Mouse (Mus musculus) T-helper 2 cell (primary cell): ENCODE measurements around the gene Foxr1.
"Not testable (repeated sequence)": the region's sequence is repeated elsewhere in the genome, so short reads cannot be mapped to it uniquely, and the experiment has no call there.

Experiments used
- in situ Hi-C: fragments of 300-600 bp; cut with MboI, MseI; formaldehyde crosslinking; loops from one replicate; pipeline ENCODE4 v1.15.1; 2025; ENCODE audit warnings: high pct_unique_total_duplicates

The Foxr1 gene

DNA sequence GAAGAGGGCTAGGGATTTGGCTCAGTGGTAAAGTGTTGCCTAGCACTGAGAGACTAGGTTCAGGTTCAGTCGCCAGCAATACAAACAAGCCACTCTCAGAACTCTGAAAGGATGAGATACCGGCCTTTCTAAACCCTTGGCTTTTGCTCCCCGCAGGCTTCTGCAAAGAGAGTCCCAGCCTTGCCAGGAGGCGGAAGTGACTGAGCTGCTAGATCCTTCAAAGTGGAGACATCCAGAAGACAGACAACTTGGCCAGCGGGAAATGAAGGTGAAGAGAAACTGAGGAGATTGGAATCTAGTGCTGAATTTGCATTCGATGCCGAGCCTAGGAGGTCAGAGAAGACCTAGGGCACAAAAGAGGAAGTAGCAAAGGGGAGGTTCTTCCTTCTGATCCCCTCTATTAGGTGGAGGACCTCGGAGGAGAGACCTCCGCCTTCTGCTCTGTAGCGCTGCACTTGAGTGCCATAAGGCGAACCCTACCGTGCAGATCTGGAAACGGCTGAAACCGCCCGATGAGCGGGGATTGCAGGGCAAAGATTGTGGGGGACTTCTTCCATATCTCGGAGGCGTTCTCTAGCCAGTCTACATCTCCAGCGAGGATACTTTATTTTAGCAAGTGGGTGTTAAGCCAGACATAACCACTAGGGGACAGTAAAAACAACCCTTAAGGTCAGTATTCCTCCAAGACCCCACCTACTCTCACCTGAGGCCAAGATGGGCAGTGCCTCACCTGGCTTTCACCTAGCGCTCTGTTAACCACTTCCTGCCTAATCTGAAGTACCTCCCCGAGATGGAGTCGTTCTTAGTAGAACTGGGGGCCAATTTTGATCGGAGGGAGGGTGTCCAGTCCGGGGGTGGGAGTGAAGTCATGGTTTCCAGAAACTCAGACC lies 36.6 kb upstream of the Foxr1 start:
- in situ Hi-C loops, result no loop called here

DNA sequence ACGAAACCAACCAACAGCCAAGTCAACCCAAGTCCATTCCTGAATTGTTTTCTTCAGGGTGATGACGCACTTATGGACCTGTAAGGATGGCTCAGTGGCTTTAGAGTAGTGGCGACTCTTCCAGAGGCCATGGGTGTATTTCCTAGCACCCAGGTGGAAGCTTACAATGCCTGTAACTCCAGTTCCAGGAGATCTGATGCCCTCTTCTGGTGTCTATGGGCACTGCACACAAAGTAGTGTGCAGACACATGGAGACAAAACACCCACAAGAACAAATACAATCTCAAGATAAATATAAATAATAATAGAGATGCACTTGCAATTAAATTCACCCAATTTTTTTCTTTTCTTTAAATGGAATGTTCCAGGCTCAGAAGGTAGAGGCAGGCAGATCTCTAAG lies 35.0 kb upstream of the Foxr1 start:
- in situ Hi-C loops, result no loop called here

DNA sequence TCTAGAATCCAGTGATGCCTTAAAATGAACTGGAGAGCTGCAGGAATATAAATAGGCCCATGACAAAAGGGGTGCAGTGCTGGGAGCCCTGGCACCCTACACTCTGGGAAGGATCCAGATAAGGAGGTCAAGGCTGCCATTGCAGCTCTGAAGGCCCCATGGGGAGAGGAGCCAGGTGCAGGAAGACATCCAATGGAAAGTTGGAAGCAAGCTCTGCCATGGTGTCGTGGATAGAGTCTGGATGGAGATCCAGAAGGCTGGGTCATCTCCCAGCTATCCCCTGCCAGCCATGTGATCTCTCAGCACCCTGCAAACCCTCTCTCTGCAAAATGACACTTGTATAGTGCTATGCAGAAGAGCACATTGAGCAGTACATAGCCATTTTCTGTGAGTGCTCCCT lies 33.4 kb upstream of the Foxr1 start:
- in situ Hi-C loops, result no loop called here

DNA sequence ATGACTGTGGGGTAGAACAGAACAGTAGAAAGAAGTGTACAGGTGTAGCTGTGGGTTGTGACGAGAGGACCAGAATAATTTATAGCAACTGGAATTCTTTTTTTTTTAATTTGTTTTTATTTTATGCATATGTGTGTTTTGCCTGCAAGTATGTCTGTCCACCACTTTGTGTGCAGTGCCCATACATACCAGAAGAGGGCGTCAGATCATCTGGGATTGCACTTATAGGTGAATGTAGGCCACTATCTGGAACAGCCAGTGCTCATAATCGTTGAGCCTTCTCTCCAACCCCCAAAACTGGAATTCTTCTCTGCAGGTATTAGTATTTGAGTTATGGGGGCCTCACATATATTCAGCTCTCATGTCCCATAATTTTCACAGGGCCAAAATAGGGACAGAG lies 32.2 kb upstream of the Foxr1 start:
- in situ Hi-C loops, result no loop called here

DNA sequence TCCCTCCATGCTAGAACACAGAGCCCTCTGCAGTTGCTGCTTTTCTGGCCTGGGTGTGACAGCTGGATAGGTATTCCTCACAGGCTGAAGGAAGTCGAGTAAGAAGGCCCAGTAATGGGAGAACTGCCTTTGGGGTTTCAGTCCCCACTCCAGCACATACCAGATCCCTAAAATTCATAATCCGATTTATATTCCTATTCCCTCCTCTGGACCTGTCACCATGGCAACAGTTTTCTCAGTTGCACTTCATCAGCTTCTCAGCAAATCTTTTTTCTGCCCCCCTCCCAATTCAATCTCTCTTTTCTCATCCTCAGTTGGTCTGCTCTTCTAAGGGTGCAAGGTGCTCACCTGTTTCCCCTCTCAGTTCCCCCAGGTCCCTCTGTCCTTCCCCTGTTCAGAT lies 27.9 kb upstream of the Foxr1 start:
- in situ Hi-C loops, result no loop called here

DNA sequence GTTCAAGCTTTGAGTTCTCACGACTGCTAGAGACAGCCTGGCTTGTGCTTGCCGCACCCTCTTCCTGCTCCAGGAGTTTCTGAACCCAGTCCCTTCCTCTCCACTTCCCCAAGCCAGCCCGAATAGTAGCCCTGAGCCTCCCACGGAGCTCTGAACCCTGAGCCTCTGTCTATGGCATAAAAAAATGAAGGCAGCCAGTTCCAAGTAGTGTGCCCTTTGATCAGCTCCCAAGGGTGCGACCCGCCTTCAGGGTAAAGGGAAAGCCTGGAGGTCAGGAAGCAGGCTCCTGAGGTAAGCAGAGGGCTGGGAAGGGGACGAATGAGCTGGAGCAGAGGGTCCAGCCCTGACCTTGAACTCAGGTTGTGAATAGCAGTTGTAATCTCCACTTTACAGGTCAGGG lies 27.3 kb upstream of the Foxr1 start:
- in situ Hi-C loops, result no loop called here

DNA sequence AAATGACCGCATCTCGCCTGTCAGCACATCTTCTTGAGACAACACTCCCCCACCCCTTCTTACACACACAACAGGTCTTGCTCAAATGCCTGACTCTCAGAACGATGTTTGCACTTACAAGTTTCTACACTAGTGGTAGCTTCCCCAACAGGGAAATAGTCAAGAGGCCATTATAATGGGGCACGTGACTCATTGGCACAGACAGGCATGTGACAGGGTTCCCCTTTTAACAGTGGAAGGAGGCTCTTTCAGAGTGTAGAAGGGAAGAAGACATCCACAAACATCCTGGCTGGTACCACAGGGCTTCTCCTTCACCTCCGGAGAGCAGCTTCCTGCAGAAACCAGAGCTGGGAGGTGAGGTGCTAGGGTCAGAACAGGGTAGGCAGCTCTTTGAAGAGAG lies 21.0 kb upstream of the Foxr1 start:
- in situ Hi-C loops, result no loop called here

DNA sequence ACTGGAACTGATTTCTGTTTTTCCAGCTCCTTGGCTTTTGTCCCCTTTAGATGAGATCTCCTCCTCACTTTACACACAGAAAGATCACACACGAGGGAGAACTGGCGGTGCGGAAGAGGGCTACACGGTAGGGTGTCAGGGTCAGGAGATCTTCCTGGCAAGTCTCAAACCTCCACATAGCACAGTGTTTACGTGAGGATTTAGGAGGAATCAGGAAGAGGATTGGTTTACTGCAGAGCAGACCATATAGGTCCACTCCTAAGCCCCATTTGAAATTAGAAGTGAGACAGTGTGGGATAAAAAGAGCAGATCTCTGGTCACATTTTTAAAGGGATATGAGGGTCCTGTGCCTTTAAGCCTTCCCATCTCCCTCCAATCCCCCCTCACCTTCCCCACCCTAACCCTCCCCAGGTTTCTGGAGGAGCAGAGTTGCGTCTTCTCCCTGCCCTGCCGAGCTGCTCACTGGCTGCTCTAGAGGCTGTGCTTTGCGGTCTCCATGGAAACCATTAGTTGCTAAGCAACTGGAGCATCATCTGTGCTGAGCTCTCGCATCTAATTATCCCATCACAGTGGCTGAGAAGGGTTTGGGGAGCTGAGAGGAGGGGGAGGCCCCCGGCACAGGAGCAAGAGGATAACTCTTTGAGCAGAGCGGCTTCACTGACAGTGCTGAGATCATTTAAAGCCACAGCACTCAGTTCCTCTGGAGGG lies 16.3 kb upstream of the Foxr1 start:
- in situ Hi-C loops, result loop anchor here (5.0 to 10.0 kb wide), 2 partner anchors 45 to 228 kb away; no protein-coding TSS in a partner anchor

DNA sequence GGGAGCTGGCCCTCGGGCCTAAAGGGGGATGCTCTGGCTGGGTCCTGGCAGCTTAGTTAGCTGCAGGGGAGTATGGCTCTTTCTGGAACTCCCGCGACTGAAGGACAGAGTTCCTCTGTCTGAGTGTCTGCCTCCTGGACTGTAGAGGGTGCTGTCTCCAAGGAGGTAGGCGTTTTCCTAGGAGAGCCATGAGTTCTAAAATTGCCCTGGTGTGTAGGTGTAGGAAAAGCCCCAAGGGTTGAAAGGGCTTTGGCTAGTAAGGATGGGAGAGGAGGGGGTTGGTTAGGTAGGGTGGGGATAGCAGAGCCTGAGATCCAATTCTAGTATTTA lies 13.9 kb upstream of the Foxr1 start, which contains the start of gene Upk2:
Upk2 (minus strand) TSS at position 86 of the 330 bp plus-strand sequence.
- in situ Hi-C loops, result loop anchor here (5.0 to 10.0 kb wide), 2 partner anchors 47 to 230 kb away; no protein-coding TSS in a partner anchor

DNA sequence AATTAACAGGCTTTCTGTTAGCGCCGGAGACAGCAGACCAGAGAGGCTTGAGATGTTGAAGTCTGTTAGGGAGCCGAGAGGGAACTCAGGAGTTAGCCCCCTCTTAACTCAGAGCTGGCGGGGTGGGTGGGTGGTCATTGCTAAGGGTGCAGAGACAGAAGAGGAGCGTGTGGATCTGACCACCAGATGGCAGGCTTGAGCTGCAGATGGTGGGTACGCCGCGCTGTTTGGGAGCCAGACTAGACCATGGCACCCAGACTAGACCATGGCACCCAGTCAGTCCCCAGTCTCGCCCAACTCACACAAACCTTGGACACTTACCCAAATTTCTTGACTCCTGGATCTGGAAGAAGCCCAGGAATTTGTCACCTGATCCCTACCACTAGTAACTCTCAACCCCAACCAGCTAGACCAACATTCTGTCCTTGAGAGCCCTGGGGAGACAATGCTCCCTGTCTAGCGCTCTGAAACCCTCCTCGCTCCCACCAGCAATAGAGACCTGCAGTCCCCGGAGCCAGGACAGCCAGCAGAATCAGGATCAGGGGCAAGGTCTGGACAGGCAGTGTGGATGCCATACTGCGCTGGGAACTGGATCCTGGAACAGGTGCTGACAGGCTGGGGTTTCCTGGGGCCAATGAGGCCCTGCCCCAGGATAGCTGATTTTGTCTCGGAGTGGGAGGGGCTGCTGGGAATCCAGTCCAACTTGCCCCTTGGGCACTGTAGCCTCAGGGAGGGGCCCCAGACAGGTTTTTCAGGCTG lies 13.4 kb upstream of the Foxr1 start:
- in situ Hi-C loops, result loop anchor here (10.0 kb wide), 1 partner anchor 230 kb away; no protein-coding TSS in a partner anchor

DNA sequence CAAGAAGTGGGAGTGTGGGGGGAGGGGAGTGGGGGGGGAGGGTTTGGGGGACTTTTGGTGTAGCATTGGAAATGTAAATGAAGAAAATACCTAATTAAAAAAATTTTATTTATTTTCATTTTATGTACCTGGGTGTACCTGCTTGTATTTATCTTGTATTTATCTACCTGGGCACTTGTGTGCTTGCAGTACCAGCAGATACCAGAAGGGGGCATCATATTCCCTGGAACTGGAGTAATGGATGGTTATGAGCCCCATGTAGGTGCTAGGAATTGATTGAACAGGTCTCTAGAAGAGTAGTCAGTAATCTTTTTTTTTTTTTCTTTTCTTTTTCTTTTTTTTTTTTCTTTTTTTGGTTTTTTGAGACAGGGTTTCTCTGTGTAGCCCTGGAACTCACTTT lies 9.5 kb upstream of the Foxr1 start:
- in situ Hi-C loops, result loop anchor here (10.0 kb wide), 1 partner anchor 234 kb away; no protein-coding TSS in a partner anchor

DNA sequence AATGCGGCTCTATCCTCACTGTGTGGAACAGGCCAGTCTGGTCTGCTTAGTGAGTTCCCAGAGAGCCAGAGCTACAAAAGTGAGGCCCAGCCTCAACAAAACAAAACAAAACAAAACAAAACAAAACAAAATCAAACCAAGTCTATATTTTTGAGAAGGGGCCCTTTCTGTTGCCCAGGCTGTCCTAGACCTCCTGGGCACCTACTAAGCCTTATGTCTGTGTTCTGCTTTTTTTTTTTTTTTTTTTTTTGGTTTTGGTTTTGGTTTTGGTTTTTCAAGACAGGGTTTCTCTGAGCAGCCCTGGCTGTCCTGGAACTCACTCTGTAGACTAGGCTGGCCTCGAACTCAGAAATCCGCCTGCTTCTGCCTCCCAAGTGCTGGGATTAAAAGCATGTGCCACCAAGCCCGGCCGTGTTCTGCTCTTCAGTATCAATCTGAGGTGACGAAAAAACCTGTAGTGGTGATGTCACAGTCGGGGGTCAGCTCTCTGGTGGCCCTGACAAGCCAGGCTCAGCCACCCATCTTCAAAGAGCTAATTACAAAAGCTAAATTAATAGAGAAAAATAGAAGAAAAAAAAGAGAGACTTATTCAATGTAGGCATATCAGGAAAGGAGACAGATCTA lies 3.6 kb upstream of the Foxr1 start:
- in situ Hi-C loops, result not testable (repeated sequence)

DNA sequence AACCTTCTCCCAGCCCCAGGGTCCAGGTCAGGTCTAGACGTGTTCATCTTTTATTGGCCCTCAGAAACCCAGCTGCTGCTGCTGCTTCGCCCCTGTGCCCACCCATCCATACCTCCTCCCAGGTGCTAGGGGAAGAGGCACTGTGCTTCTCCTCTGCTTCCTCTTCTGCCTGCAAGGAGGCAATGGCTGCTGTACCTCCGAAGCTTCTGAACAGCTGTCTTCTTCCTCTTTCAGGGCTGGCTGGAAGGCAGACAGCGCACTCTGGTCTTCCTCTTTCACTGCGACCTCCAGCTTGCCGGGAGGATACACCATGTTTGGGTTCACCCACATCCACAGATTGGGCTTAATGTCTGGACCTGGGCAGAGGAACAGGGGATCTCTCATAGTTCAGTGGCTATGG lies 5.2 kb downstream of the Foxr1 start:
- in situ Hi-C loops, result no loop called here

DNA sequence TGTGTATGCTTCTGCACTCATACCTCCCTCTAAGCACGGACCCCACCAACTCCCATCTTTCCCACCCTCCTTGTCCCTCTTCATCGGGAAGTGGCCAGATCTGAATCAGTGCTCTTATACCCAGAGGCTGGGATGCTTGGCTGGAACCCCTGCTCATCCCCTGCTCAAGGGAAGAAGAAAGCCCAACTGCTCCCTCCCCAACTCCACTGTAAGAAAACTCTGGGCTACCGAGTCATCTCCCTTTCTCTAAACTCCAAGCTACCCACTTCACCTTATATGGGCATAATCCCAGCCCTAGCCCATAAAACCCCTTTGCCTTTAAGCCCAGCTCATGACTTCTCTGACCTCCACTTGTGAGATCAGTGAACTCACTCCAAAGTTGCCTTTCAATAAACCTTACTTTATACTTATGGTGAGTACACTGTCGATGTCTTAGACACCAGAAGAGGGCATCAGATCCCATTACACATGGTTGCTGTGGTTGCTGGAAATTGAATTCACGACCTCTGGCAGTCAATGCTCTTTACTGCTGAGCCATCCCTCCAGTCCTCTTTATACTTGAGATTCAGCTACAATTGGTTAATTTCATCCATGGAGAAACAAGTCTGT lies 8.3 kb downstream of the Foxr1 start:
- in situ Hi-C loops, result no loop called here

DNA sequence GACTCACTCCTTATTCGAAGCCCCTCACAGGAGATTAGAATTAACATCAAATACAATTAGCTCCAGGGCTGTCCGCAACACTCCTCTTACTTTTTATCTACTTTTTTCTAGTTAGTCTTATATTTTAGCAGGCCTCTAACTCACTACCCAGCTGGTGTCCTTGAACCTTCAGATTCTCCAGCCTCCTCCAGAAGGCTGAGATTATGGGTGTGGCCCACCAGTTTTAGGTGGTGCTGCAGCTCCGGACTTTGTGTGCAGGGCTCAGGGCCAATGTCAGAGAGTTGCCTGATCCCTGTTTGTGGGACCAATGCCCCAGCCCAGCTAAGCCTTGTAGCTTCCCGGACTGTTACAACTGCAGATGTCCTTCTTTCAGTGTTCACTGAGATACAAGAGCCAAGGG lies 17.4 kb downstream of the Foxr1 start:
- in situ Hi-C loops, result no loop called here

DNA sequence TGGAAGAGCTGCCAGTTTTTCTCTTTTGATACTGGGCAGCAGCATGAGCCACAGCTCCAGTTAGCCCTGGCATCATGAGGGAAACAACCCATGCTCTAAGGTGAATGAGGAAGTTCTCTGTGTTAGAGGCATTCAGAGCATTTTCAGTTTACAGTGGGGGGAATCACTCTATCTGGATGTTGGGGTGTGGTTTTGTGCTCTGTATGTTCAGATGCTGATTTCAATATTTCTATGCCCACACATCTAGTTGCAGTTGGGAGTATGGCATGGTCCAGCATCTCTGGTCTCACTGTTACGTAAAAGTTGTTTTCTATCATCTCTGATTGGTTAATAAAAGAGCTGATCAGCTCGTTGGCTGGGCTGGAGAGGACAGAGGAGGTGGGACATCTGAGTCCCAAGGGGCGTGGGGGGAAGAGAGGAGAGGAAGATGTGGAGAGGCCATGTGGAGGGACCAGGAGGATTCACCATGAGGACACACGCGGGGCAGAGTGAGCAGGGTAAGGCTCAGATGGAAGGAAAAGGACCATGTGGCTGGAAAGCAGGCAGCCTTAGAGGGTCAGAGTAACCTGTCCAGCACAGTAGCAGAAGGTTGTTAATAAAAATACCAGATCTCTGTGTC lies 20.5 kb downstream of the Foxr1 start:
- in situ Hi-C loops, result no loop called here

DNA sequence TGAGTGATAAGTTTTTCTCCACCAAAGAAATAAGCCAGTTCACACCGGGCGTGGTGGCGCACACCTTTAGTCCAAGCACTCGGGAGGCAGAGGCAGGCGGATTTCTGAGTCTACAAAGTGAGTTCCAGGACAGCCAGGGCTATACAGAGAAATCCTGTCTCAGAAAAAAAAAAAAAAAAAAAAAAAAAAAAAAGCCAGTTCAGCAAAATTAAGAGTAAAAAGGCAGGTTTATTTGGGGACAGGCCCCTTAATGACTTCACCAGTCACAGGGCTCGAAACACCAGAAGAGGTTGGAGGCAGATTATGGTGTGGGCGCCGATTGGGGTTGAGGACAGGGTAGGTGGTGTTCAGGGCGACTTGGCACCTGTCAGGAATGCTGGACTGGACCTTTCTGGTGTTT lies 21.2 kb downstream of the Foxr1 start:
- in situ Hi-C loops, result not testable (repeated sequence)

DNA sequence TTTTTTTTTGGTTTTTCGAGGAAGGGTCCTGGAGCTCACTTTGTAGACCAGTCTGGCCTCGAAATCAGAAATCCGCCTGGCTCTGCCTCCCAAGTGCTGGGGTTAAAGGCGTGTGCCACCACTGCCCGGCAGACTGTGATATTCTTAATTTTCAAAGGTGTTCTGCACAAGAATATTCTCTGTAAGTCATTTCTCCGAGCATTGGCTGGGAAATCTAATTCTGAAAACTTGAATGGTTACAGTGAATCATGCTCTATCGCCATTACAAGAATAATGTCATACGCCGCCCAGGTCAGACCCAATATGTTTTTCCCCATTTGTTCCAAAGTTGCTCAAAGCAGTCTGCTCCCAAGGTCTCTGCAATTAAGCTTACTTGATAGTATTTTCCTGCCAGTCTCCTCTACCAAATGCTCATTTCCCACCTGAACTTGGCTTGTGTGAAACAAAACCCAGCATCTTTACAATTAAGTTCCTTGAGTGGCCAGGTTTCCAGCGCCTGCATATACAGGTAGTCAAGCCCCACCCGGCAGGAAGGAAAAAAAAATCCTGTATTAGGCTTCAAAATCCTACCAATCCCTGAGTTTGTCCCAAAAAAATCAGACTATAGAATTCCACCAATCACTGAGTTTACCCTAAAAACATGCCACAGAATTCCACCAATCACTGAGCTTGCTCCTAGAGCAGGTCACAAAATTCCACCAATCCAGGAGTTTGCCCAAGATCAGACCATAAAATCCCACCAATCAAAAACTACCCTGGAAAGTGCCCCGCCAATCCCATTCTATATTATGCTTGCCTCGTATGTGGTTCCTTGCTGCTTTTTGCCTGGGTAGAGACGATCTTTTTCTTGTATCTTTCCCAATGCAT lies 22.2 kb downstream of the Foxr1 start, which contains the start of gene Ccdc84:
Ccdc84 (minus strand) TSS at position 51 of the 867 bp plus-strand sequence.
- in situ Hi-C loops, result no loop called here

DNA sequence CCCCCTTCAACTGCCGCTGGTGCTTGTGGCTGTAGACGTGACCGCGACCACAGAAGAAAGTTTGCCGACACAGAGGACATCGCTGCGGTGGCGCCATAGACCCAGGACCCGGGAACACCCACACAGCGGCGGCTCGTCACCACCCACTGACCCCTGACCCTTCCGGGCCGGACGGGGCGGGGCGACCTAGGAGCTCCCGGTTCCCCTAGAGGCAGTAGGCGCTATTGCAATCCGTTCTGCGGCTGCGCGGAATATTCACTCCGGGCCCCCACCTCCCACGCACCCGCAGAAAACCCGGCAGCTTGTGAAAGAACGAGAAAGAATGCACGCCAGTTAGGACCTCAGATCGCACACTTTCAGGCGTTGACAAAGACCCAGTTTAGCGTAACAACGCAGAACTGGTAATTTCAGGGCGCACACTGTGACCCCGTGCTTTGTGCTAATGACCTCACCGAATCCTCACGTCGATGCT lies 23.0 kb downstream of the Foxr1 start:
- in situ Hi-C loops, result no loop called here
